Mouse (Mus musculus): ENCODE measurements at regions not wholly inside any gene's neighbourhood (a gene's known extent, or its start where the extent isn't known, plus 50 kb on each side); places are given as distances from the start of the nearest gene placed in this dataset.

DNA sequence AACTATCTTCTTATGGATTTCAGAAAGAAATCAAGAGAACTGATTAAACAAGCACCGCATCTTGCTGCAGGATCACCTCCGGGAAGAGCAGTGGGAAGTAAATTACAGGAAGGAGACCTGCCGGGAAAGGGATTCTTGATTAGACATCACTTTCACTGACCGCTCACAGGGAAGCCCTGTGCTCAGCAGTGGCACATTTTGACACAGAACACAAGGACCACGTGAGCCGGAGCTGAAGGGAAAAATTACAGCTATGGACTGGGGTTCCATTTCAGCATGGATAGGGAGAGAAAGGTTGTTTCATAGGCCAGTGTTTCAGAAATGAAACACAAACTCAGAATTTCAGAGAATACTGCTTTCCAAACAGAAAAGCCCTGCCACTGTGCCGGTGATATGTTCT is 105.0 kb upstream of the Isl1 start:
- no peak for DNase-seq

- DNase-seq = no peak
Observed at GRCm38 (mm10) chr13:116410682-116411081, 101.2 kb upstream of the Isl1 start.

Data from cerebellum, adult 9-10 months (tissue).